ENCODE assay signal across 9 mouse cellular contexts in genomic region chr7:101971721-101972120, GRCm38 (mm10). TPM values are rescaled to one million over a fixed set of nuclear protein-coding genes. Genes with fewer than 3 reads are reported as not detected.
DNase-seq lines count a peak whose midpoint lies in the region; ATAC-seq and TF ChIP-seq lines count a peak whose summit lies in the region.
"Had no signal": no experiment of that assay in that cellular context is flagged by ENCODE, and none has a peak within 500 bp of the region (broad histone marks: within the 10 kb centered on the region; RNA-seq: fewer than 3 reads in every experiment).

No protein-coding gene starts in this region.

- TF ChIP-seq CTCF in olfactory bulb, adult 2 months (IDR thresholded peaks at IDR 0.05; ENCODE audit: insufficient read depth, low read depth, low read length): no peak

- H3K27me3 ChIP-seq in lung, embryonic 15.5 days: no peaks in the 10 kb centered on the region
- no peaks in the 10 kb centered on the region for H3K27me3 ChIP-seq in embryonic facial prominence, embryonic 13.5 days
- H3K27me3 ChIP-seq in limb, embryonic 11.5 days (ENCODE audit: control insufficient read depth, insufficient read depth, low read length): no peaks in the 10 kb centered on the region

- ATAC-seq in lung, embryonic 15.5 days (ENCODE audit: borderline replicate concordance, extremely low read depth, low FRiP score, low TSS enrichment): no peak
- ATAC-seq in embryonic facial prominence, embryonic 13.5 days (ENCODE audit: insufficient number of reproducible peaks, insufficient read depth, low FRiP score, low TSS enrichment, low read depth): no peak
- ATAC-seq in limb, embryonic 11.5 days (ENCODE audit: insufficient number of reproducible peaks, low FRiP score, low TSS enrichment, low read depth): no peak

- TF ChIP-seq POLR2A in olfactory bulb, adult 2 months (IDR thresholded peaks at IDR 0.05; ENCODE audit: insufficient read depth, low read depth, low read length): no peak

- H3K4me1 ChIP-seq in lung, embryonic 15.5 days: peaks cover 45% of the 10 kb centered on the region
- H3K4me1 ChIP-seq in embryonic facial prominence, embryonic 13.5 days: peaks cover 59% of the 10 kb centered on the region
- H3K4me1 ChIP-seq in limb, embryonic 11.5 days (ENCODE audit: control insufficient read depth, insufficient read depth, low read length): peaks cover 32% of the 10 kb centered on the region
- H3K4me1 ChIP-seq in olfactory bulb, adult 2 months (ENCODE audit: control insufficient read depth, insufficient read depth, low read length): peaks cover 15% of the 10 kb centered on the region

- no peak for DNase-seq in lung, postnatal 10 days
- no peak for DNase-seq in limb, embryonic 11.5 days (ENCODE audit: low spot score)
- no peak for DNase-seq in frontal cortex, postnatal 10 days (ENCODE audit: low spot score in 2 of 2)
- no peak for DNase-seq in thymus, postnatal 10 days (ENCODE audit: low spot score in 2 of 2)
- DNase-seq in left cerebral cortex, postnatal 25 days (ENCODE audit: low spot score in 2 of 2): no peak
- DNase-seq: layer of hippocampus, adult 9-11 months had no signal

- peak overlapping the region; percentile 100 for H3K27ac ChIP-seq in lung, embryonic 15.5 days
- H3K27ac ChIP-seq in embryonic facial prominence, embryonic 13.5 days: peak overlapping the region; percentile 100
- peak overlapping the region; percentile 100 for H3K27ac ChIP-seq in limb, embryonic 11.5 days (replicated peaks; ENCODE audit: low read depth, low read length)
- H3K27ac ChIP-seq in olfactory bulb, adult 2 months (ENCODE audit: insufficient read depth, low read depth, low read length): peak overlapping the region; percentile 88

- no peaks in the 10 kb centered on the region for H3K9me3 ChIP-seq in lung, embryonic 15.5 days
- no peaks in the 10 kb centered on the region for H3K9me3 ChIP-seq in embryonic facial prominence, embryonic 13.5 days
- H3K9me3 ChIP-seq in limb, embryonic 11.5 days (ENCODE audit: control insufficient read depth, low read length): no peaks in the 10 kb centered on the region

- peaks cover 5% of the 10 kb centered on the region for H3K36me3 ChIP-seq in lung, embryonic 15.5 days
- peaks cover 6% of the 10 kb centered on the region for H3K36me3 ChIP-seq in embryonic facial prominence, embryonic 13.5 days
- no peaks in the 10 kb centered on the region for H3K36me3 ChIP-seq in limb, embryonic 11.5 days (ENCODE audit: control insufficient read depth, insufficient read depth, low read length)

- H3K4me3 ChIP-seq in lung, embryonic 15.5 days: peak overlapping the region; percentile 75
- H3K4me3 ChIP-seq in embryonic facial prominence, embryonic 13.5 days: peak overlapping the region; percentile 73
- peak overlapping the region; percentile 79 for H3K4me3 ChIP-seq in limb, embryonic 11.5 days (ENCODE audit: low read depth, low read length)
- no peak overlapping the region for H3K4me3 ChIP-seq in olfactory bulb, adult 2 months (ENCODE audit: insufficient read depth, low read depth, low read length)

- intact Hi-C loops in left cerebral cortex, postnatal 25 days (cut with DNase I): loop anchor here (2.0 kb wide), 1 partner anchor 37 kb away; the partner anchor contains the start of gene Numa1

- WGBS in lung, embryonic 15.5 days: 17% methylated on average over 2 of the region's 2 CpGs
- 29% methylated on average over 2 of the region's 2 CpGs for WGBS in embryonic facial prominence, embryonic 13.5 days
- 57% methylated on average over 2 of the region's 2 CpGs for WGBS in limb, embryonic 11.5 days
- WGBS in olfactory bulb, adult 2 months: 9% methylated on average over 2 of the region's 2 CpGs

- peak overlapping the region; percentile 82 for H3K4me2 ChIP-seq in lung, embryonic 15.5 days
- peak overlapping the region; percentile 76 for H3K4me2 ChIP-seq in embryonic facial prominence, embryonic 13.5 days
- peak overlapping the region; percentile 71 for H3K4me2 ChIP-seq in limb, embryonic 11.5 days (ENCODE audit: low read depth, severe bottlenecking)

- H3K9ac ChIP-seq in lung, embryonic 15.5 days: peak overlapping the region; percentile 87
- peak overlapping the region; percentile 94 for H3K9ac ChIP-seq in embryonic facial prominence, embryonic 13.5 days
- H3K9ac ChIP-seq in limb, embryonic 11.5 days (ENCODE audit: low read length): peak overlapping the region; percentile 92

RNA-seq across cellular contexts. Expression of gene Numa1, which starts 37.8 kb away (rescaled TPM):
- 68.9 and 79.4 TPM in 2 replicates for polyA plus RNA-seq in lung, embryonic 15.5 days (2015; fragmentation: Nextera tagmentation; extraction: Ambion mirVana)
- 90.9 and 92.0 TPM in 2 replicates for polyA plus RNA-seq in embryonic facial prominence, embryonic 13.5 days (2015; fragmentation: Nextera tagmentation; extraction: Ambion mirVana)
- polyA plus RNA-seq in limb, embryonic 11.5 days (2014; fragmentation: Nextera tagmentation; extraction: Ambion mirVana): 130 and 140 TPM in 2 replicates
- 257 TPM in 1 of 2 replicates, not detected in the other for polyA plus RNA-seq in olfactory bulb, adult 2 months (2012; ENCODE audit: insufficient read depth, insufficient read length, low replicate concordance, missing spikeins)
- total RNA-seq in left cerebral cortex, postnatal 25 days (2021): 10 to 100 TPM; 77.1 to 83.2 TPM

RNA-seq across cellular contexts. Expression of gene Lrrc51, which starts 38.0 kb away (rescaled TPM):
- polyA plus RNA-seq in lung, embryonic 15.5 days (2015; fragmentation: Nextera tagmentation; extraction: Ambion mirVana): 11.8 and 13.5 TPM in 2 replicates
- 7.3 and 8.3 TPM in 2 replicates for polyA plus RNA-seq in embryonic facial prominence, embryonic 13.5 days (2015; fragmentation: Nextera tagmentation; extraction: Ambion mirVana)
- 13.2 TPM in 2 replicates for polyA plus RNA-seq in limb, embryonic 11.5 days (2014; fragmentation: Nextera tagmentation; extraction: Ambion mirVana)
- not detected in 2 replicates for polyA plus RNA-seq in olfactory bulb, adult 2 months (2012; ENCODE audit: insufficient read depth, insufficient read length, low replicate concordance, missing spikeins)
- 1 to 10 TPM; 5.6 to 6.9 TPM for total RNA-seq in left cerebral cortex, postnatal 25 days (2021)

RNA-seq across cellular contexts. Expression of gene Il18bp, which starts 46.8 kb away (rescaled TPM):
- 2.2 and 2.3 TPM in 2 replicates for polyA plus RNA-seq in lung, embryonic 15.5 days (2015; fragmentation: Nextera tagmentation; extraction: Ambion mirVana)
- 3.3 TPM in 2 replicates for polyA plus RNA-seq in embryonic facial prominence, embryonic 13.5 days (2015; fragmentation: Nextera tagmentation; extraction: Ambion mirVana)
- polyA plus RNA-seq in limb, embryonic 11.5 days (2014; fragmentation: Nextera tagmentation; extraction: Ambion mirVana): 3.1 and 3.9 TPM in 2 replicates
- polyA plus RNA-seq in olfactory bulb, adult 2 months (2012; ENCODE audit: insufficient read depth, insufficient read length, low replicate concordance, missing spikeins): not detected in 2 replicates
- total RNA-seq in left cerebral cortex, postnatal 25 days (2021): 1 to 10 TPM; 5.8 to 7.9 TPM
